Mouse (Mus musculus) limb, embryonic 12.5 days (tissue): ENCODE data around the gene Nsmce4a. TPM values are rescaled to one million over a fixed set of nuclear protein-coding genes. Genes with fewer than 3 reads are reported as not detected.

Source experiments
- ATAC-seq: fragments of 200-750 bp; cut with Nextera tagmentation; 2 replicates; pipeline ENCODE4 v1.8.0; 2017; ENCODE audit warnings: low read depth, moderate TSS enrichment; ENCODE audit not compliant: insufficient number of reproducible peaks, insufficient read depth, low FRiP score, low TSS enrichment
- H3K27ac ChIP-seq: fragments of 300-500 bp; sonication (generic); 2 replicates; pipeline ENCODE4 v1.5.1; 2016; ENCODE audit warnings: mild to moderate bottlenecking, moderate library complexity
- H3K27me3 ChIP-seq: fragments of 300-500 bp; sonication (generic); 2 replicates; pipeline ENCODE4 v1.6.1; 2016; ENCODE audit warnings: mild to moderate bottlenecking, moderate library complexity
- H3K36me3 ChIP-seq: fragments of 300-500 bp; sonication (generic); 2 replicates; pipeline ENCODE4 v1.6.1; 2016; ENCODE audit warnings: mild to moderate bottlenecking, moderate library complexity
- H3K4me1 ChIP-seq: fragments of 300-500 bp; sonication (generic); replicated peaks from 2 replicates; pipeline ENCODE4 v1.6.1; 2016
- H3K4me2 ChIP-seq: fragments of 300-500 bp; sonication (generic); 2 replicates; pipeline ENCODE4 v1.6.1; 2016; ENCODE audit warnings: mild to moderate bottlenecking, moderate library complexity
- H3K4me3 ChIP-seq: fragments of 300-500 bp; sonication (generic); replicated peaks from 2 replicates; pipeline ENCODE4 v1.5.1; 2016; ENCODE audit warnings: mild to moderate bottlenecking
- H3K9ac ChIP-seq: fragments of 300-500 bp; sonication (generic); replicated peaks from 2 replicates; pipeline ENCODE4 v1.6.1; 2016; ENCODE audit warnings: mild to moderate bottlenecking, moderate library complexity
- H3K9me3 ChIP-seq: fragments of 300-500 bp; sonication (generic); 2 replicates; pipeline ENCODE4 v1.6.1; 2016; ENCODE audit warnings: mild to moderate bottlenecking, moderate library complexity
- WGBS: fragments of 180-500 bp; shearing (Covaris S2); methylation state at CpG from one replicate; pipeline ENCODE4 v1.1.7; 2016; 5-methylcytosine and 5-hydroxymethylcytosine counted together
- polyA plus RNA-seq: library from polyadenylated mRNA; unstranded; fragments of >200 nt; fragmentation: Nextera tagmentation; extraction: Ambion mirVana; gene quantifications from 2 replicates; pipeline ENCODE4 v1.2.1, GENCODE M21; 2016

The Nsmce4a gene
- polyA plus RNA-seq, 1 experiment from 2014 or later, result 213 TPM

- H3K4me2 ChIP-seq, result no peak overlapping the region
- no peak for ATAC-seq
- no peaks in the 10 kb centered on the region for H3K27me3 ChIP-seq
- H3K27ac ChIP-seq, result no peak overlapping the region
- H3K36me3 ChIP-seq, result peaks cover 77% of the 10 kb centered on the region
- no peaks in the 10 kb centered on the region for H3K4me1 ChIP-seq
- 90% methylated on average over 5 of the region's 5 CpGs for WGBS
- no peak overlapping the region for H3K9ac ChIP-seq
- no peaks in the 10 kb centered on the region for H3K9me3 ChIP-seq
- H3K4me3 ChIP-seq, result no peak overlapping the region
Observed at GRCm38 (mm10) chr7:130510243-130510642, 62.7 kb downstream of the Nsmce4a start.

- peaks cover 68% of the 10 kb centered on the region for H3K36me3 ChIP-seq
- H3K4me2 ChIP-seq, result no peak overlapping the region
- no peak overlapping the region for H3K4me3 ChIP-seq
- 95% methylated on average over 5 of the region's 5 CpGs for WGBS
- H3K9ac ChIP-seq, result no peak overlapping the region
- peaks cover 5% of the 10 kb centered on the region for H3K4me1 ChIP-seq
- H3K9me3 ChIP-seq, result no peaks in the 10 kb centered on the region
- no peak for ATAC-seq
- no peaks in the 10 kb centered on the region for H3K27me3 ChIP-seq
- no peak overlapping the region for H3K27ac ChIP-seq
Observed at GRCm38 (mm10) chr7:130503006-130503405, 69.9 kb downstream of the Nsmce4a start.

- Histone ChIP-seq H3K9me3 (no peaks in the 10 kb centered on the region), H3K27me3 (no peaks in the 10 kb centered on the region), H3K4me1 (peaks cover 11% of the 10 kb centered on the region), H3K4me2 (no peak overlapping the region), H3K9ac (no peak overlapping the region), H3K36me3 (peaks cover 56% of the 10 kb centered on the region), H3K27ac (no peak overlapping the region), H3K4me3 (no peak overlapping the region)
- no peak for ATAC-seq
- 67% methylated on average over 1 of the region's 1 CpGs for WGBS
Observed at GRCm38 (mm10) chr7:130501499-130501898, 71.4 kb downstream of the Nsmce4a start.

- Histone ChIP-seq H3K4me1 (peaks cover 9% of the 10 kb centered on the region), H3K4me3 (no peak overlapping the region), H3K4me2 (no peak overlapping the region), H3K9me3 (no peaks in the 10 kb centered on the region), H3K27me3 (no peaks in the 10 kb centered on the region), H3K27ac (no peak overlapping the region), H3K36me3 (peaks cover 8% of the 10 kb centered on the region; the same call in 1 of the 2 replicates), H3K9ac (no peak overlapping the region)
- 91% methylated on average over 3 of the region's 3 CpGs for WGBS
- ATAC-seq, result no peak
Observed at GRCm38 (mm10) chr7:130493346-130493745, 79.6 kb downstream of the Nsmce4a start.

- Histone ChIP-seq H3K4me3 (no peak overlapping the region), H3K27me3 (no peaks in the 10 kb centered on the region), H3K36me3 (peaks cover 17% of the 10 kb centered on the region; the same call in 1 of the 2 replicates), H3K4me1 (no peaks in the 10 kb centered on the region), H3K9ac (no peak overlapping the region), H3K4me2 (no peak overlapping the region), H3K27ac (no peak overlapping the region), H3K9me3 (no peaks in the 10 kb centered on the region)
- no peak for ATAC-seq
Observed at GRCm38 (mm10) chr7:130492026-130492425, 80.9 kb downstream of the Nsmce4a start.

Other genes with a start within 250 kb of the Nsmce4a start
- gene Ate1, start 52.7 kb downstream of the Nsmce4a start, polyA plus RNA-seq, result 44.4 and 50.6 TPM in 2 replicates
- 34.8 and 41.3 TPM in 2 replicates for gene Tacc2, start 4.3 kb upstream of the Nsmce4a start, polyA plus RNA-seq
- gene Btbd16, start 201.0 kb upstream of the Nsmce4a start, polyA plus RNA-seq, result not detected in 2 replicates